Mouse (Mus musculus): Measurements from ENCODE around the gene Gm21903. TPM values are rescaled to one million over a fixed set of nuclear protein-coding genes. Genes with fewer than 3 reads are reported as not detected.
"Not testable (repeated sequence)": the region's sequence is repeated elsewhere in the genome, so short reads cannot be mapped to it uniquely, and the experiment has no call there.

The Gm21903 gene
- polyA plus RNA-seq (2012), result not detected in 2 replicates

DNA sequence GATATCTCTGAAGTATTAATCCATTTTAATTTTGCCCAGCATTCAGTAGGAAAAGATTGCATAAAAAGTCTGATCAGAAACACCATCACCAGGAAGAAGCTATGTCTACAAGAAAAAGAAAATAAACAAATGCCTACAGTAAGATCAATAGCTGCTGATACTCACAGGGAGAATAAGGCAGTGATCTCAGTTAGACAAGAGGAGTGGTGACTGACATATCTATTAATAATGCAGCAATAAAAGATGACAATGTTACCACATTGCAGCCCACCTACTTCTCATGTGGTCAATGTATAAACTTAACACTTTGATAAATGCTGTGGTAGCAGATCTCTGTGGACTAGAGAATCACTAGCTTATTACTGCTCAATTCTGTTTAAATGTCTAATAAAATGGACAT is at the start of gene Gm21903:
TSS of gene Gm21903 (minus strand) at position 101 of the 400 bp plus-strand sequence.
- Histone ChIP-seq H3K9me3 (ENCODE audit: control insufficient read depth, low read length) (0 out of 2 replicates have a peak, but pooled peaks cover 2% of the 10 kb centered on the region), H3K36me3 (ENCODE audit: control insufficient read depth) (no peaks in the 10 kb centered on the region), H3K27me3 (ENCODE audit: control insufficient read depth) (no peaks in the 10 kb centered on the region), H3K4me3 (replicated peaks) (no peak within 1 kb of the TSS), H3K4me1 (ENCODE audit: control insufficient read depth) (no peaks in the 10 kb centered on the region)
- TF ChIP-seq TAL1 (IDR thresholded peaks at IDR 0.05; ENCODE audit: low read length) (no peak), GATA1 (IDR thresholded peaks at IDR 0.05; ENCODE audit: low read length) (no peak)

DNA sequence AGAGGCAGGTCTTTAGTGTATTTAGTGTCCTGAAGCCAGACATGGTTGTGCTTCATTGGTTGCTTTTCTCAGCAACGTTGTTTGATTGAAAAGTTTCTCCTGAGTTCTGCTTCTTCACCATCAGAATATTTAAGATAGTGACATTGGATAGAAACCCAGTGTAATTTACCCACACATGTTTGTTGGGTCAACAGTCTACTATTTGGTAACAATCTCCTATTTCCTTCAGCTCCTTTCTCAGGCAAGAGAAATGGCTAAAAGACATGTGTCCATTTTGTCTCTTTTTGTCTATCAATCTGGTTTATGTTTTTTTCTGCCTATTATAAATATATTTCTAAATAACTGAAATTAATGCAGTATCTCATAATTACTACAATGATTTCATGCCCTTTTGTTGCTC is 33.8 kb upstream of the Gm21903 start, which contains the start of gene Esp23:
TSS of gene Esp23 (minus strand) at position 101 of the 400 bp plus-strand sequence.
- no peaks in the 10 kb centered on the region for H3K36me3 ChIP-seq (ENCODE audit: control insufficient read depth)
- no peaks in the 10 kb centered on the region for H3K4me1 ChIP-seq (ENCODE audit: control insufficient read depth)
- no peaks in the 10 kb centered on the region for H3K27me3 ChIP-seq (ENCODE audit: control insufficient read depth)
- H3K9me3 ChIP-seq (ENCODE audit: control insufficient read depth, low read length), result peaks cover 6% of the 10 kb centered on the region
- no peak for TF ChIP-seq GATA1 (IDR thresholded peaks at IDR 0.05; ENCODE audit: low read length)
- no peak for TF ChIP-seq TAL1 (IDR thresholded peaks at IDR 0.05; ENCODE audit: low read length)
- no peak within 1 kb of the TSS for H3K4me3 ChIP-seq (replicated peaks)

DNA sequence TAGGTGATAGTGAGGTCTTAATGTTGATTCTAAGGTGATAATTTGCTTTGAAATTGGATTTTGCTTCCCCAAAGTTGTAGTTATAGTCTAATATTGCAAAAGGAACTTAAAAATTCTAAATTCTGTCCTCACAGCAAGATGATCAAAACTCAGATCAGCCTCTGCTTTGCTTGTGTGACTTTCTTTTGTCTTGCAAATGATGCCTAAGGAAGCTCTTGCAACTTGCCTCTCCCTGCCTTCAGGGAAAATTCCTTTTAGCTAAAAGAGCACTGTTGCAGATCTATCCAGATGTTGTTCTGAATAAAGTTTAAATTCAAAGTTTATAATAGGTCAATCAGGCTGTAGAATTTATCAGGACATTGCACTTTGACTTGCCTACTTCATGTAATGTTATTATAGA is 20.5 kb upstream of the Gm21903 start:
- Histone ChIP-seq H3K4me1 (ENCODE audit: control insufficient read depth) (no peaks in the 10 kb centered on the region), H3K27me3 (ENCODE audit: control insufficient read depth) (no peaks in the 10 kb centered on the region)
- TF ChIP-seq GATA1 (IDR thresholded peaks at IDR 0.05; ENCODE audit: low read length) (no peak), TAL1 (IDR thresholded peaks at IDR 0.05; ENCODE audit: low read length) (no peak)

DNA sequence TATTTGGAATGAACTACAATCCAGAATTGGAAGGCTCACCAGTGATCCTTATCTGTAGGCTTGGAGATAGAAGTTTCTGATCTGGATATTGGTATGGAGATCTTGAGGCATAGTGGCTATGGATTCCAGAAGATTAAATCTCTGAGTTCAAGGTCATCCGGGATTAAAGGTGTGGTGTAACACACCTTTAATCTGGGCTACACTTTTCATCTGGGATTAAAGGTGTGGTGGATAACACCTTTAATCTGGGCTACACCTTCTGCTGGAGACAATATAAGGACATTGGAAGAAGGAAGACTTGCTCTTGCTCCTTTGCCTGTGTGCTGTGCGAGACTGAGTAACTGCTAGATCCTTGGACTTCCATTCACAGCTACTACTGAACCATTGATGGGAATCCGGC is 6.7 kb downstream of the Gm21903 start, which contains the start of gene Esp24:
TSS of gene Esp24 (plus strand) at position 301 of the 400 bp plus-strand sequence.
- not testable (repeated sequence) for H3K27me3 ChIP-seq (ENCODE audit: control insufficient read depth); H3K4me1 ChIP-seq (ENCODE audit: control insufficient read depth); H3K9me3 ChIP-seq (ENCODE audit: control insufficient read depth, low read length); H3K4me3 ChIP-seq (replicated peaks); H3K36me3 ChIP-seq (ENCODE audit: control insufficient read depth)

More for the DNA sequence above, 20.5 kb upstream of the Gm21903 start:
- H3K36me3 ChIP-seq (ENCODE audit: control insufficient read depth), result no peaks in the 10 kb centered on the region
- peaks cover 10% of the 10 kb centered on the region for H3K9me3 ChIP-seq (ENCODE audit: control insufficient read depth, low read length)
- no peak overlapping the region for H3K4me3 ChIP-seq (replicated peaks)

DNA sequence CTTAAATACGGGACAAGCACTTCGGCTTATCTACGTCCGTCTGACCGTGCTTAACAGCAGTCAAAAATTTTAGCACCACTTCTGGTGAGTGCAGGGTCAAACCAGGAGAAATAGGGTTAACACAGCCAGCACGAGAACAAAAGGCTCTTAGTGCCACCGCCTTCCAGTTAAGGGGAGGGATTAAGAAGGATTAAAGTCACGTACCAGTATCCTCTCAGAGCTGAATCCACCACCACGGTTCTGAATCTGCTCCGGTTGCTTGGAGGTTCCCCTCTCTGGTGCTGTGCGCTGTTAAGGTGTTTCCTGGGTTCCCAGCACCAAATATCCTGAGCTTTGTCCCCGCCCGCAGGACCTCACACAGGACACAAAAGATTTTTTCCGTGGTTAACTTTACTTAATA is 26.0 kb downstream of the Gm21903 start:
- peaks cover 23% of the 10 kb centered on the region for H3K9me3 ChIP-seq (ENCODE audit: control insufficient read depth, low read length)
- H3K4me3 ChIP-seq (replicated peaks), result no peak overlapping the region
- no peaks in the 10 kb centered on the region for H3K4me1 ChIP-seq (ENCODE audit: control insufficient read depth)
- no peaks in the 10 kb centered on the region for H3K27me3 ChIP-seq (ENCODE audit: control insufficient read depth)
- TF ChIP-seq TAL1 (IDR thresholded peaks at IDR 0.05; ENCODE audit: low read length) (no peak), GATA1 (IDR thresholded peaks at IDR 0.05; ENCODE audit: low read length) (no peak)
- no peaks in the 10 kb centered on the region for H3K36me3 ChIP-seq (ENCODE audit: control insufficient read depth)

DNA sequence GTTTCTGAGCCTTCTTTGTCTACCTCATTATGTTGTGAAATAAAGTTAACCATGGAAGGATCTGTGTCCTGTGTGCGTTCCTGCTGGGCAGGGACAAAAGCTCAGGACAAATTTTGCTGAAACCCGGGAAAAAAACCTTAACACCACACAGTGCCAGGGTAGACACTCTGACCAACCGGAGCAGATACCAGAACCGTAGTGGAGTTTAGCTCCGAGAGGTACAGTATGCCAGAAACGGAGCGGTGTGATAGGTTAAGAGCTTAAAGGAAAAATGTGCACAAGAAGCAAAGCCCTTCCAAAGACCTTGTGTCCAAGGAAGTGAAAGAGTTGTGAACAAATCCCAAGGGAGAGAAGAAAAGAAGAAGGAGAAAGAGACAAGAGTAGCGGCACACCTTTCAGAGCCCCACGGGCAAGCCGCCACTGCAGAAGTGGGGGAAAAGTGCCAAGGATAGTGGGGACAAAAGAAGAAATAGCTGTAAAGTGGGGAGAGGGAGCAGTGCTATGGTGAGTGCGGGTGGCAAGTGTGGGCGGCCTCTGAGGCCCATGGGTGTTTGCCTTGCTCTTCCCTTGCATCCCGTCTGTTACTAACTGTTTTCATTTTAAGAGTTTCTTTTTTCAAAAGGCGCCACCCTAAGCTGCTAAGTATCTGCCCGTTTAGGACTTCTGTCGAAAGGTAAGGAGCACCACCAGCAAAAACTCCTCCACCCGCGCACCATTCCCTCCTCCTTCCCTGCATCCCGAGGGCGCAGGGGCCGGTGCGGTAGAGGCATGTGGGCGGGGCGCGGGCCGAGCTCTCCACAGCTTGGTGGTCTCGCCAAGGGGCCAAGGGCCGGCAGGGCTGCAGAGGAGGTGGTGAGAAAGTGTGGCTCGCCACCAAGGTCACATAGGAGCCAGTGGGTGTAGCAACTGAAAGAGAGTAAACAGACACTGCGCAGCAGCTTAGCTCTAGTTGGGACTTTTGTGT is 32.2 kb downstream of the Gm21903 start:
- TF ChIP-seq TAL1 (IDR thresholded peaks at IDR 0.05; ENCODE audit: low read length) (no peak), GATA1 (IDR thresholded peaks at IDR 0.05; ENCODE audit: low read length) (no peak)
- no peaks in the 10 kb centered on the region for H3K4me1 ChIP-seq (ENCODE audit: control insufficient read depth)
- H3K36me3 ChIP-seq (ENCODE audit: control insufficient read depth), result no peaks in the 10 kb centered on the region
- no peak overlapping the region for H3K4me3 ChIP-seq (replicated peaks)
- no peaks in the 10 kb centered on the region for H3K27me3 ChIP-seq (ENCODE audit: control insufficient read depth)
- peaks cover 19% of the 10 kb centered on the region for H3K9me3 ChIP-seq (ENCODE audit: control insufficient read depth, low read length)

DNA sequence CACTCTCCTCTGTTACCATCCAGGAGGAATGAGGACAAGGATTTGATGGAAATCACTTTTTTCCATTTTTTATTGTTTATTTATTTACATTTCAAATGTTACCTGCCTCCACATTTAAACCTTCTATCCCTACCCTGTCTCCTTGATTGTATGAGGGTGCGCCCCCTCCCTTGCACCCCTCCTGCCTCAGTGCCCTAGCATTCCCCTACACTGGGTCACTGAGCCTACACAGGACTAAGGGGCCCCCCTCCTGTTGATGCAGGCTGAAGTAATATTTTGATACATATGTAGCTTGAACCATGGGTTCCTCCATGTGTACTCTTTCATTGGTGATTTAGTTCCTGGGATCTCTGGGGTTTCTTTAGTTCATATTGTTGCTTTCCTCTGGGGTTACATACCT is 33.3 kb downstream of the Gm21903 start:
- Histone ChIP-seq H3K27me3 (ENCODE audit: control insufficient read depth) (no peaks in the 10 kb centered on the region), H3K9me3 (ENCODE audit: control insufficient read depth, low read length) (peaks cover 16% of the 10 kb centered on the region), H3K4me1 (ENCODE audit: control insufficient read depth) (no peaks in the 10 kb centered on the region), H3K36me3 (ENCODE audit: control insufficient read depth) (no peaks in the 10 kb centered on the region), H3K4me3 (replicated peaks) (no peak overlapping the region)
- TF ChIP-seq GATA1 (IDR thresholded peaks at IDR 0.05; ENCODE audit: low read length) (no peak), TAL1 (IDR thresholded peaks at IDR 0.05; ENCODE audit: low read length) (no peak)

Other genes starting within 250 kb of the Gm21903 start
- not detected in 2 replicates for gene Esp24, start 6.6 kb downstream of the Gm21903 start, polyA plus RNA-seq (2012)
- 0.11 TPM in 1 of 2 replicates, not detected in the other for gene Esp23, start 33.7 kb upstream of the Gm21903 start, polyA plus RNA-seq (2012)
- not detected in 2 replicates for gene Esp22, start 52.0 kb upstream of the Gm21903 start, polyA plus RNA-seq (2012)